Mouse (Mus musculus): Measurements from ENCODE around the gene Gm17364. TPM values are rescaled to one million over a fixed set of nuclear protein-coding genes. Genes with fewer than 3 reads are reported as not detected.

Gm17364 gene
- total RNA-seq, 2 experiments from 2014 or later, result not detected

Other genes starting within 250 kb of the Gm17364 start
- 1 to 10 TPM; 2.9 to 3.0 TPM for gene Mak, start 194.3 kb downstream of the Gm17364 start, total RNA-seq (2021)
- not detected for gene Gcm2, start 162.9 kb downstream of the Gm17364 start, total RNA-seq (2021)
- under 1 TPM in 1 of 2 experiments, not detected in 1; 0.28 TPM for gene Sycp2l, start 159.7 kb downstream of the Gm17364 start, total RNA-seq (2021)
- gene Elovl2, start 53.6 kb downstream of the Gm17364 start, total RNA-seq (2021), result 10 to 100 TPM; 14.6 to 15.3 TPM
- 100 to 1,000 TPM; 176 to 180 TPM for gene Smim13, start 24.1 kb downstream of the Gm17364 start, total RNA-seq (2021)
- gene Nedd9, start 213.4 kb upstream of the Gm17364 start, total RNA-seq (2021), result 10 to 100 TPM in 1 of 2 experiments, 1 to 10 TPM in 1; 9.7 to 11.0 TPM